Mouse (Mus musculus): Measurements from ENCODE around the gene Hdc. TPM values are rescaled to one million over a fixed set of nuclear protein-coding genes. Genes with fewer than 3 reads are reported as not detected.
"Not testable (repeated sequence)": the region's sequence is repeated elsewhere in the genome, so short reads cannot be mapped to it uniquely, and the experiment has no call there.

The Hdc gene
- polyA plus RNA-seq, 1 experiment from 2014 or later: 7.4 TPM

- WGBS (ENCODE audit: insufficient replicate concordance): 81% methylated on average over 9 of the region's 9 CpGs
- Histone ChIP-seq H3K9me3 (replicated peaks) (no peaks in the 10 kb centered on the region), H3K4me3 (replicated peaks) (no peak overlapping the region), H3K27ac (no peak overlapping the region), H3K4me2 (no peak overlapping the region), H3K4me1 (replicated peaks) (no peaks in the 10 kb centered on the region), H3K27me3 (no peaks in the 10 kb centered on the region), H3K36me3 (peaks cover 16% of the 10 kb centered on the region), H3K9ac (no peak overlapping the region)
- ATAC-seq (ENCODE audit: low read depth) (no peak), DNase-seq (no peak)
Observed at GRCm38 (mm10) chr2:126628455-126628995, 9.4 kb upstream of the Hdc start.

- peaks cover 15% of the 10 kb centered on the region for H3K4me1 ChIP-seq (replicated peaks)
- H3K27me3 ChIP-seq: no peaks in the 10 kb centered on the region
- no peaks in the 10 kb centered on the region for H3K9me3 ChIP-seq (replicated peaks)
- H3K4me3 ChIP-seq (replicated peaks): no peak overlapping the region
- H3K9ac ChIP-seq: no peak overlapping the region
- H3K36me3 ChIP-seq: no peaks in the 10 kb centered on the region
- DNase-seq (no peak), ATAC-seq (ENCODE audit: low read depth) (no peak)
- H3K27ac ChIP-seq: no peak overlapping the region
- H3K4me2 ChIP-seq: no peak overlapping the region
Observed at GRCm38 (mm10) chr2:126623138-126623537, 4.0 kb upstream of the Hdc start.

GRCm38 (mm10) chr2:126622455-126622854, 3.4 kb upstream of the Hdc start:
- DNase-seq (no peak), ATAC-seq (ENCODE audit: low read depth) (no peak)
- Histone ChIP-seq H3K36me3 (no peaks in the 10 kb centered on the region), H3K27ac (no peak overlapping the region), H3K27me3 (no peaks in the 10 kb centered on the region), H3K9me3 (replicated peaks) (no peaks in the 10 kb centered on the region), H3K4me3 (replicated peaks) (no peak overlapping the region), H3K9ac (no peak overlapping the region), H3K4me1 (replicated peaks) (peaks cover 15% of the 10 kb centered on the region), H3K4me2 (no peak overlapping the region)
- 49% methylated on average over 2 of the region's 2 CpGs for WGBS (ENCODE audit: insufficient replicate concordance)

- DNase-seq (no peak), ATAC-seq (ENCODE audit: low read depth) (no peak)
- H3K4me2 ChIP-seq: peak overlapping the region; percentile 33
- no peak overlapping the region for H3K4me3 ChIP-seq (replicated peaks)
- H3K36me3 ChIP-seq: no peaks in the 10 kb centered on the region
- peaks cover 15% of the 10 kb centered on the region for H3K4me1 ChIP-seq (replicated peaks)
- no peaks in the 10 kb centered on the region for H3K9me3 ChIP-seq (replicated peaks)
- no peak overlapping the region for H3K9ac ChIP-seq
- 14% methylated on average over 8 of the region's 8 CpGs for WGBS (ENCODE audit: insufficient replicate concordance)
- no peaks in the 10 kb centered on the region for H3K27me3 ChIP-seq
- peak overlapping the region; percentile 11; the same call in 1 of the 2 replicates for H3K27ac ChIP-seq
Observed at GRCm38 (mm10) chr2:126618470-126619179, 474 bp downstream of the Hdc start.

- Histone ChIP-seq H3K27ac (no peak overlapping the region), H3K27me3 (no peaks in the 10 kb centered on the region), H3K9ac (no peak overlapping the region), H3K4me3 (replicated peaks) (no peak overlapping the region), H3K36me3 (no peaks in the 10 kb centered on the region), H3K9me3 (replicated peaks) (no peaks in the 10 kb centered on the region), H3K4me2 (no peak overlapping the region), H3K4me1 (replicated peaks) (peaks cover 15% of the 10 kb centered on the region)
- DNase-seq (no peak), ATAC-seq (ENCODE audit: low read depth) (no peak)
- WGBS (ENCODE audit: insufficient replicate concordance): 69% methylated on average over 3 of the region's 3 CpGs
Observed at GRCm38 (mm10) chr2:126615355-126615754, 3.7 kb downstream of the Hdc start.

GRCm38 (mm10) chr2:126609600-126609999, 9.5 kb downstream of the Hdc start:
- not testable (repeated sequence) for H3K4me2 ChIP-seq; H3K27me3 ChIP-seq; H3K9ac ChIP-seq; DNase-seq; H3K9me3 ChIP-seq (replicated peaks); H3K4me3 ChIP-seq (replicated peaks); ATAC-seq (ENCODE audit: low read depth); H3K27ac ChIP-seq; H3K36me3 ChIP-seq
- WGBS (ENCODE audit: insufficient replicate concordance): 21% methylated on average over 12 of the region's 12 CpGs
- H3K4me1 ChIP-seq (replicated peaks): peaks cover 14% of the 10 kb centered on the region

- H3K36me3 ChIP-seq: no peaks in the 10 kb centered on the region
- H3K9ac ChIP-seq: no peak overlapping the region
- DNase-seq (no peak), ATAC-seq (ENCODE audit: low read depth) (no peak)
- H3K9me3 ChIP-seq (replicated peaks): no peaks in the 10 kb centered on the region
- no peak overlapping the region for H3K4me3 ChIP-seq (replicated peaks)
- WGBS (ENCODE audit: insufficient replicate concordance): 31% methylated on average over 10 of the region's 10 CpGs
- 0 out of 2 replicates have a peak, but pooled peaks cover 2% of the 10 kb centered on the region for H3K27me3 ChIP-seq
- no peak overlapping the region for H3K4me2 ChIP-seq
- peaks cover 14% of the 10 kb centered on the region for H3K4me1 ChIP-seq (replicated peaks)
- H3K27ac ChIP-seq: no peak overlapping the region
Observed at GRCm38 (mm10) chr2:126607553-126608203, 11.4 kb downstream of the Hdc start.

GRCm38 (mm10) chr2:126606688-126607062, 12.4 kb downstream of the Hdc start:
- Histone ChIP-seq H3K9me3 (replicated peaks) (no peaks in the 10 kb centered on the region), H3K36me3 (no peaks in the 10 kb centered on the region), H3K9ac (no peak overlapping the region), H3K4me3 (replicated peaks) (no peak overlapping the region), H3K4me2 (no peak overlapping the region), H3K4me1 (replicated peaks) (peaks cover 18% of the 10 kb centered on the region), H3K27ac (no peak overlapping the region), H3K27me3 (0 out of 2 replicates have a peak, but pooled peaks cover 2% of the 10 kb centered on the region)
- ATAC-seq (ENCODE audit: low read depth) (no peak), DNase-seq (no peak)
- WGBS (ENCODE audit: insufficient replicate concordance): 14% methylated on average over 4 of the region's 4 CpGs

GRCm38 (mm10) chr2:126606061-126606687, 12.9 kb downstream of the Hdc start:
- 0 out of 2 replicates have a peak, but pooled peaks cover 2% of the 10 kb centered on the region for H3K27me3 ChIP-seq
- H3K27ac ChIP-seq: no peak overlapping the region
- WGBS (ENCODE audit: insufficient replicate concordance): 64% methylated on average over 15 of the region's 15 CpGs
- H3K4me2 ChIP-seq: no peak overlapping the region
- H3K36me3 ChIP-seq: no peaks in the 10 kb centered on the region
- peaks cover 18% of the 10 kb centered on the region for H3K4me1 ChIP-seq (replicated peaks)
- H3K9ac ChIP-seq: no peak overlapping the region
- DNase-seq: no peak
- H3K4me3 ChIP-seq (replicated peaks): no peak overlapping the region
- H3K9me3 ChIP-seq (replicated peaks): no peaks in the 10 kb centered on the region
- no peak for ATAC-seq (ENCODE audit: low read depth)

- H3K27ac ChIP-seq: no peak overlapping the region
Observed at GRCm38 (mm10) chr2:126601918-126602600, 17.0 kb downstream of the Hdc start.

GRCm38 (mm10) chr2:126600533-126600932, 18.6 kb downstream of the Hdc start:
- peaks cover 22% of the 10 kb centered on the region for H3K4me1 ChIP-seq (replicated peaks)
- no peak overlapping the region for H3K27ac ChIP-seq
- 58% methylated on average over 14 of the region's 14 CpGs for WGBS (ENCODE audit: insufficient replicate concordance)
- no peak overlapping the region for H3K9ac ChIP-seq
- ATAC-seq (ENCODE audit: low read depth) (no peak), DNase-seq (no peak)
- H3K9me3 ChIP-seq (replicated peaks): no peaks in the 10 kb centered on the region
- 0 out of 2 replicates have a peak, but pooled peaks cover 3% of the 10 kb centered on the region for H3K27me3 ChIP-seq
- no peak overlapping the region for H3K4me3 ChIP-seq (replicated peaks)
- no peaks in the 10 kb centered on the region for H3K36me3 ChIP-seq
- no peak overlapping the region for H3K4me2 ChIP-seq

More at GRCm38 (mm10) chr2:126601918-126602600, 17.0 kb downstream of the Hdc start:
- Histone ChIP-seq H3K9me3 (replicated peaks) (no peaks in the 10 kb centered on the region), H3K4me3 (replicated peaks) (no peak overlapping the region), H3K4me2 (no peak overlapping the region), H3K4me1 (replicated peaks) (peaks cover 23% of the 10 kb centered on the region), H3K27me3 (0 out of 2 replicates have a peak, but pooled peaks cover 5% of the 10 kb centered on the region), H3K9ac (no peak overlapping the region), H3K36me3 (no peaks in the 10 kb centered on the region)
- ATAC-seq (ENCODE audit: low read depth): no peak
- no peak for DNase-seq
- WGBS (ENCODE audit: insufficient replicate concordance): 27% methylated on average over 14 of the region's 14 CpGs

Data from liver, embryonic 13.5 days (tissue).